Mouse (Mus musculus) CH12.LX (cell line): ENCODE measurements around the gene 1810043G02Rik.

Source experiments
- EP300 ChIP-seq: IDR thresholded peaks from 2 replicates; pipeline ENCODE4 v1.6.1; 2011; ENCODE audit warnings: low read length, improper control_type of control experiment
- POLR2AphosphoS2 ChIP-seq: IDR thresholded peaks from 2 replicates; pipeline ENCODE4 v1.6.1; 2011; ENCODE audit warnings: low read depth, low read length, improper control_type of control experiment
- ZC3H11A ChIP-seq: IDR thresholded peaks from 2 replicates; pipeline ENCODE4 v1.6.1; 2012; ENCODE audit warnings: low read depth, mild to moderate bottlenecking, inconsistent platforms, low read length, improper control_type of control experiment

GRCm38 (mm10) chr10:77969274-77969972 is 8.9 kb upstream of the 1810043G02Rik start:
- TF ChIP-seq POLR2AphosphoS2 (no peak), ZC3H11A (no peak), EP300 (no peak)
